Mouse (Mus musculus): ENCODE data around the gene Gm10097. TPM values are rescaled to one million over a fixed set of nuclear protein-coding genes. Genes with fewer than 3 reads are reported as not detected.

The Gm10097 gene
- total and polyA plus RNA-seq, 3 experiments, result not detected

- Histone ChIP-seq H3K9ac (ENCODE audit: insufficient read depth, low read depth) (no peak overlapping the region), H3K27ac (ENCODE audit: insufficient read depth, low read depth) (no peak overlapping the region), H3K27me3 (replicated peaks) (no peaks in the 10 kb centered on the region), H3K79me2 (replicated peaks; ENCODE audit: control insufficient read depth, extremely low read depth, insufficient read depth, poor library complexity, severe bottlenecking) (no peaks in the 10 kb centered on the region), H3K4me2 (ENCODE audit: insufficient read depth, low read depth, poor library complexity, severe bottlenecking) (no peak overlapping the region), H3K9me3 (replicated peaks; ENCODE audit: low read length) (no peaks in the 10 kb centered on the region), H3K4me1 (ENCODE audit: control insufficient read depth in 1 of 2, insufficient read depth in 2 of 2) (peaks cover 0 to 3% of the 10 kb centered on the region in 2 experiments; a peak in 1 of 4 replicates), H3K4me3 (replicated peaks in 1 of 3; ENCODE audit: low read depth in 2 of 3, low read length in 2 of 3, poor library complexity in 1 of 3) (no peak overlapping the region), H3K36me3 (replicated peaks in 1 of 2; ENCODE audit: control insufficient read depth in 1 of 2, insufficient read depth in 1 of 2, low read length in 1 of 2) (peaks cover 0 to 10% of the 10 kb centered on the region in 2 experiments)
- TF ChIP-seq JUND (conservative IDR thresholded peaks at IDR 0.05; ENCODE audit: low read depth, low read length), result no peak
- TF ChIP-seq MAZ (IDR thresholded peaks at IDR 0.05; ENCODE audit: low read depth, low read length), result no peak
- TF ChIP-seq RCOR1 (conservative IDR thresholded peaks at IDR 0.05; ENCODE audit: low read depth, low read length), result no peak
- no peak for TF ChIP-seq CTCF (conservative IDR thresholded peaks at IDR 0.05 in 1 of 2, IDR thresholded peaks at IDR 0.05 in 1 of 2; ENCODE audit: low read depth in 2 of 2, low read length in 2 of 2)
- TF ChIP-seq POLR2AphosphoS2 (IDR thresholded peaks at IDR 0.05; ENCODE audit: low read depth, low read length), result no peak
- TF ChIP-seq ZKSCAN1 (IDR thresholded peaks at IDR 0.05; ENCODE audit: borderline replicate concordance, low read depth, low read length), result no peak
- TF ChIP-seq ZC3H11A (IDR thresholded peaks at IDR 0.05; ENCODE audit: low read depth, low read length), result no peak
- TF ChIP-seq ETS1 (conservative IDR thresholded peaks at IDR 0.05; ENCODE audit: low read depth, low read length), result no peak
- no peak for TF ChIP-seq ELF1 (IDR thresholded peaks at IDR 0.05; ENCODE audit: low read depth, low read length)
- TF ChIP-seq MAFK (IDR thresholded peaks at IDR 0.05; ENCODE audit: insufficient replicate concordance, low read length), result no peak
- TF ChIP-seq NELFE (IDR thresholded peaks at IDR 0.05; ENCODE audit: low read depth, low read length), result no peak
- no peak for TF ChIP-seq MXI1 (IDR thresholded peaks at IDR 0.05; ENCODE audit: low read depth, low read length)
- no peak for TF ChIP-seq NRF1 (IDR thresholded peaks at IDR 0.05; ENCODE audit: low read depth, low read length)
- TF ChIP-seq PAX5 (IDR thresholded peaks at IDR 0.05; ENCODE audit: low read length), result no peak
- in situ Hi-C loops (cut with MboI; ENCODE audit: low pct_ligation_motif_present, low pct_unique_long_range_greater_than_20kb, low sequenced_read_pairs) (no loop called here), dilution Hi-C loops (cut with MboI; ENCODE audit: extremely low pct_ligation_motif_present, extremely low pct_unique_long_range_greater_than_20kb, low sequenced_read_pairs) (no loop called here)
- no peak for DNase-seq (ENCODE audit: extremely low read depth)
These were observed 14.7 kb downstream of the Gm10097 start for GRCm38 (mm10) chr10:5083716-5084115.

GRCm38 (mm10) chr10:5085792-5086191, 16.8 kb downstream of the Gm10097 start:
- no peak overlapping the region for H3K4me2 ChIP-seq (ENCODE audit: insufficient read depth, low read depth, poor library complexity, severe bottlenecking)
- H3K36me3 ChIP-seq (replicated peaks in 1 of 2; ENCODE audit: control insufficient read depth in 1 of 2, insufficient read depth in 1 of 2, low read length in 1 of 2), result peaks cover 0 to 10% of the 10 kb centered on the region in 2 experiments
- dilution Hi-C loops (cut with MboI; ENCODE audit: extremely low pct_ligation_motif_present, extremely low pct_unique_long_range_greater_than_20kb, low sequenced_read_pairs), result no loop called here
- in situ Hi-C loops (cut with MboI; ENCODE audit: low pct_ligation_motif_present, low pct_unique_long_range_greater_than_20kb, low sequenced_read_pairs), result no loop called here
- no peak overlapping the region for H3K4me3 ChIP-seq (replicated peaks in 1 of 3; ENCODE audit: low read depth in 2 of 3, low read length in 2 of 3, poor library complexity in 1 of 3)
- no peaks in the 10 kb centered on the region for H3K9me3 ChIP-seq (replicated peaks; ENCODE audit: low read length)
- no peak for DNase-seq (ENCODE audit: extremely low read depth)
- H3K27ac ChIP-seq (ENCODE audit: insufficient read depth, low read depth), result no peak overlapping the region
- TF ChIP-seq RAD21 (IDR thresholded peaks at IDR 0.05; ENCODE audit: low read depth, low read length) (no peak), TBP (conservative IDR thresholded peaks at IDR 0.05; ENCODE audit: low read depth, low read length) (no peak), MXI1 (IDR thresholded peaks at IDR 0.05; ENCODE audit: low read depth, low read length) (no peak), PAX5 (IDR thresholded peaks at IDR 0.05; ENCODE audit: low read length) (no peak), MYC (IDR thresholded peaks at IDR 0.05; ENCODE audit: low read depth, low read length) (no peak), IRF4 (IDR thresholded peaks at IDR 0.05; ENCODE audit: low read depth, low read length) (no peak), SIN3A (IDR thresholded peaks at IDR 0.05; ENCODE audit: low read length) (no peak), KAT2A (IDR thresholded peaks at IDR 0.05; ENCODE audit: insufficient replicate concordance, low read length) (no peak), USF1 (IDR thresholded peaks at IDR 0.05; ENCODE audit: low read depth, low read length) (no peak), SMC3 (IDR thresholded peaks at IDR 0.05; ENCODE audit: low read depth, low read length) (no peak), POLR2A (IDR thresholded peaks at IDR 0.05; ENCODE audit: low read depth, low read length) (no peak), GABPA (IDR thresholded peaks at IDR 0.05; ENCODE audit: insufficient replicate concordance, low read depth, low read length) (no peak), MAZ (IDR thresholded peaks at IDR 0.05; ENCODE audit: low read depth, low read length) (no peak), JUN (IDR thresholded peaks at IDR 0.05; ENCODE audit: insufficient read depth, low read depth, low read length) (no peak), HCFC1 (IDR thresholded peaks at IDR 0.05; ENCODE audit: low read depth, low read length) (no peak), BHLHE40 (IDR thresholded peaks at IDR 0.05; ENCODE audit: low read depth, low read length) (no peak), MEF2A (IDR thresholded peaks at IDR 0.05; ENCODE audit: borderline replicate concordance, low read depth, low read length) (no peak), ZMIZ1 (IDR thresholded peaks at IDR 0.05; ENCODE audit: low read depth, low read length) (no peak), ZKSCAN1 (IDR thresholded peaks at IDR 0.05; ENCODE audit: borderline replicate concordance, low read depth, low read length) (no peak)
- peaks cover 0 to 3% of the 10 kb centered on the region in 2 experiments; a peak in 1 of 4 replicates for H3K4me1 ChIP-seq (ENCODE audit: control insufficient read depth in 1 of 2, insufficient read depth in 2 of 2)
- no peak overlapping the region for H3K9ac ChIP-seq (ENCODE audit: insufficient read depth, low read depth)
- H3K79me2 ChIP-seq (replicated peaks; ENCODE audit: control insufficient read depth, extremely low read depth, insufficient read depth, poor library complexity, severe bottlenecking), result no peaks in the 10 kb centered on the region
- no peaks in the 10 kb centered on the region for H3K27me3 ChIP-seq (replicated peaks)

Measured in CH12.LX (cell line).